Mouse (Mus musculus) heart, postnatal 0 days (tissue): ENCODE measurements around the gene Nek9.

Experiments used
- CTCF ChIP-seq: IDR thresholded peaks from 2 replicates; pipeline ENCODE4 v1.5.1; 2016; ENCODE audit warnings: antibody characterized with exemption, control low read depth, low read depth
- EP300 ChIP-seq: IDR thresholded peaks from 2 replicates; pipeline ENCODE4 v1.6.1; 2016; ENCODE audit warnings: antibody characterized with exemption, low read depth

- TF ChIP-seq CTCF = no peak
- TF ChIP-seq EP300 = no peak
Observed at GRCm38 (mm10) chr12:85256074-85256751, 82.9 kb downstream of the Nek9 start.
